Mouse (Mus musculus) kidney, adult 9 months (tissue): ENCODE results near the gene Olfr1295.

Source experiments
- DNase-seq: peaks from one replicate; pipeline ENCODE4 v3.0.0; 2022

Olfr1295 gene

GRCm38 (mm10) chr2:111569581-111569980 is at the start of gene Olfr1295:
Gene Olfr1295 (minus strand): TSS chr2:111569681.
- no peak for DNase-seq

- DNase-seq, result no peak
Observed at GRCm38 (mm10) chr2:111540191-111540590, 29.3 kb downstream of the Olfr1295 start, which contains the start of gene Olfr1294. Gene Olfr1294 (minus strand): TSS chr2:111540291.

- DNase-seq, result no peak
Observed at GRCm38 (mm10) chr2:111524903-111525302, 44.6 kb downstream of the Olfr1295 start, which contains the start of gene Olfr1293-ps. Gene Olfr1293-ps (plus strand): TSS chr2:111525203.

- no peak for DNase-seq
Observed at GRCm38 (mm10) chr2:111517451-111517850, 52.0 kb downstream of the Olfr1295 start.
